Mouse (Mus musculus) liver (tissue): Measurements from ENCODE around the gene Aars2.

Experiments
- DNase-seq: peaks from one replicate; pipeline ENCODE4 v3.0.0-alpha.2; 2020; ENCODE audit warnings: mixed read lengths

The Aars2 gene

DNA sequence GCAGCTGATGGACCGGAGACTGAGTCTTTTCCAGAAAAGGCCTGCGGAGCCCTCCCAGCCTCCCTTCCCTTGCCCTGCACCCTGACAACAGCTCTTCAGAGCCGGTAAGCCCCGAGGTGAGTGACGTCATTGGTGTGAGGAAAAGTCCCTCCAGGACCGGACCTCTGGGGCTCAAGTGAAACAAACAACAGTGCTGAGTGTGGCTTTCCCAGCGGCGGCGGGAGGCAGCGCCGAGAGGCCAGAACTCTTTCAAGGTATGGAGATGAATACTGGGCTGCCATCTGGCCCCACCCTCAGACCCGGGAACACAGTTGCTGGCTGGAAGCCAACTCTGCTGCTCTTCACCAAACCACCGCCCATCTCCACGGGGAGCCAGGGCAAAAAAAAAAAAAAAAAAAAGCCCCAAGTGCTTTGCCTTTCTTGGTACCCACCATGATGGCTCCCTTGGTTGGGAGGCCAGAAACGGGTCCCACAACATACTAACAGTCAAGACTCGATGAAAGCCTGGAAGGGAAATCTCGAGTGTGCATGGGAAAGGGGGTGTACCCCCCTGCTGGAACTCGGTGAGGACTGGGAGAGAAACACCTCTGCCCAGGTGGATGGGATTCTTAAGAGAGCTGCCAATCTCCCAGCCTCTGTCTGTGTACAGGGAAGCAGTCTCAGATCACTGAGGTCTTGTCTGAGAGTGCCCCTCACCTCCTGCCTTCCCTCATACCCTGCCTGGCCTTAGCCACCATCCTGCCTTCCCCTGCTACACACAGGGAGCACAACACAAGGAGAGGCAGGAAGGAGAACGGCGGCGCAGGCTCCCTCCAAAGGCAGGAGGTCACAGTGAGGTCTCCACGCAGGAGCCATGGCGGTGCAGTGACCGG is 37.6 kb downstream of the Aars2 start:
- no peak for DNase-seq

DNA sequence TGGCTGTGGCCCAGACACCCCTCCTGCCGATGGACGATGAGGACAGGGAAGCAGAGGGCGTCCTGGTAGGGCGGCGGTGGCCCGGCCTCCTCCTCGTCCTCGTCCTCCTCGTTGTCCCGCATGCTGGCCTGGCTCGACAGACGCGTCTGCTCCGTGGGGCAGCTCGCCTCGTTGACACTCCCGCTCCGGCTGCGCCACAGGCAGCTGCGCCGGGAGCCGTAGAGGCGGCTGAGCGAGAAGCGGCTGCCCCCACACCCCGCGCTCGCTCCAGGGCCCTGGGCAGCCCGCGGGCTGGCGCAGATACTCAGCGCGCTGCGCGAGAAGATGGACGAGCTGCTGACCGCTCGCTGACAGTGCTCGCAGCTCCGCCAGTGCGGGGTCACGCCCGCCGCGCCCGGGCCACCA is 38.2 kb downstream of the Aars2 start:
- no peak for DNase-seq

DNA sequence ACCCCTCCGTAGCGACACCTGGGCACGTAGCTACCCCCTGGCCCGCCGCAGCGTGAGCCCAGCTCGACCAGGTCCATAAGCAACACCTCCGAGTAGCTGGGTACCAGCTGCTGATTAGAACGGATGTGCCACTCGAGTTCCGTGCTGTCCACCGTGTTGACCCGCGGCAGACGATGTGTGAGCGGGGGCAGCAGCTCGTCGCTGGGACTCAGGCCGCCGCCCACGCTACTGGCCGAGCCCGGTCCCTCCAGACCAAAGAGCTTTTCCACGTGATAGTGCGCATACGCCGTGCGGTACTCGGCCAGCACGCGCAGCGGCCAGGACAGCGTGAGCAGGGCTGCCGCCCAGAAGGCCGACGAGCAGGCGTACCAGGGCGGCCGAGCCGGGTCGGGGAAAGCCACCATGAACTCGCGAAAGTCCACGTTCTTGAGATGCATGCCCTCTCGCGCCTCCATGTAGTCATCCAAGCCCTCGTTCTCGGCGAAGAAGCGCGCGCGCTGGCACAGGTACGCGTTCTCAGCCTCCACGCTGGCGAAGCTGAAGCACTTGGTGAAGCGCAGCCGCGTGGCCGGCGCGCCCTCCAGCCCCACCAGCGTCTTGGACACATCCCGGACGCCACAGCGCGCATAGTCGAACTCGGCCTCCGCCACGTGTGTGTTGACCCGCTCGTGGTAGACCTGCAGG is 38.8 kb downstream of the Aars2 start:
- DNase-seq: no peak

- DNase-seq: no peak
Observed at GRCm38 (mm10) chr17:45546941-45547340, 40.3 kb downstream of the Aars2 start.

- no peak for DNase-seq
Observed at GRCm38 (mm10) chr17:45547461-45548190, 41.0 kb downstream of the Aars2 start.

DNA sequence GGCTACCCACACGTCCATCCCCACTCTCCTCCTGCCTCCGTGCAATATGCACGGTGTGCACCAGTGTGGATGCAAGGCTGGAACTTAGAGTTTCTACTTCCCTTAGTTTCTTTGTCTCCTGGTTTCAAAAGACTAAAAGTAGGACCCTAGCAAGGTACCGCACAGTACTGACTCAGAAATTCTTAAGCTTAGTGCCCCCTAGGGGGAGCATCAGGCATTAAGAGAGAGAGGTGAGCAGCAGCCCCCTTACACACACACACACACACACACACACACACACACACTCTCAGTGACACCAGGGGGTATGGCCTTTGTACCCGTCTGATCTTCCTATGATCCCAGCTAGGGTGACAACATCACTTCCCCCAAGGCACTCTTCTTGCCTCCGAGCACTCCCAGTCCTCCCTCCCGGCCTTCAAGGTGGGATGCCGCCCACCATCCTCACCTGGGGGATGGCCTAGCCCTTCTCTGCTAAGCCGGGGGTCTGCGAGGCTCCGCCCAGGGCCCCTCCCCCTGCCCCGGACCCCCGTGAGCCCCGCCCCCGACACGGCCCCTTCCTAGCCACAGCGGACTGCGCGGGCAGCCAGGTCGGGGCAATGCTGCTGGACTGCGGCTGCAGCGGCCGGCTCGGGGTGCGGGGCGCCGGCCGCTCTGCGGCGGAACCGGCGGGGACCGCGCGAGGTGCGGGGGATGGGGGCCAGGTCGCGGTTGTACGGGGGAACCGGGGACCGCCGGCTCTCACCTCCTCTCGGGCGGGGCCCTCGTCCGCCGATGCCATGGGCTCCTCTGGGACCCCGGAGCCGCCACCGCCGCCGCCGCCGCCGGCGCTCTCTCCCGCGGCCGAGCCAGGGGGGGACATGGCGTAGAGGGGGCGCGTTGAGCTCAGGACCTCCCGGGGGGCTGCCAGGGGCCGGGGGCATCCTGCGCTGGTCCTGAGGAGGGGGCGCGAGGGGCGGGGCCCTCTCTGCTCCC is 42.2 kb downstream of the Aars2 start:
- DNase-seq: no peak

DNA sequence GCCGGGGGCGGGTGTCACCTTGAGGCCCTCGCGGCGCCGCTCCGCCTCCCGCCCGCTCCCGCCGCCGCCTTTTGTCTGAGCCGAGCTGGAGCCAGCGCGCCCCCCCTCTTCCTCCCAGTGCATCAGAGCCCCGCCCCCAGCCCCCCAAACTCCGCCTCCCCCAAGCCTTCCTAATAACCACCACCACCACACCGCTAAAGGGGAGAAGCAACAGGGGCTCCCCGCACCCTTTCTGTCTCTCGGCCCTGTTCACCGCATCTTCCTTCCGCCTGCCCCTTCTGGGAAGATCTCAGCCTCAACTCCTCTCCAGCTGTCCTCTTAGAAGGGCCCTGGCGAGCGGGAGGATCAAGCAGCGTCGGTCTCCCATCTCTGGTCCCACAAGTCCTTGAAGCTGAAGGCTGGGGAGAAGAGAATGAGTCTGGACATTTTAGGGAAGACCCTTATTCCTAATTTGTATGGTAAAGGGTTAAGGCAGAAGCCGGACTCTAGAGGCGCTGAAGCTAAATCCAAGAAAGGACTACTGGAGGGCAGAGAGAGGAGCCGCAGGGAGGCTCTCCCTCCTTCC is 43.1 kb downstream of the Aars2 start, which contains the start of gene Tmem151b:
TSS of gene Tmem151b (minus strand) at position 61 of the 565 bp plus-strand sequence.
- peak; percentile 56 for DNase-seq

DNA sequence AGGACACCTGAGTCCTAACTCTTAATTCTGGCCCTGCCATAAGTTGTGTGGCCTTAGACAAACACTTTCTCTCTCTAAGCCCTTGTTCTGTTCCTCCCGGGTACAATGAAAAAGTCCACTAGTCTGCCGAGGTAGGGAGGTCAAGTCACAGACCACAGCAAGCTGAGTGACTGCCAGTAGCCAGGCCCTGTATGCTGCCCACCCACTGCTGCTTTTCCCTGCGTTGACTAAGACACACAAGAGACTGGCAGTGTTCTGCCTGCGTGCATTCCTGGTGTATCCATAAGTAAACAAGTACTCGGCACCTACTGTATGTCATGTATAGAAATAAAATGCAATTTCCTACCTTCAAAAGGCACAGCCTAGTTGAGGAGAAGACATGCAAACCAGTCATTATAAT is 43.6 kb downstream of the Aars2 start:
- no peak for DNase-seq

DNA sequence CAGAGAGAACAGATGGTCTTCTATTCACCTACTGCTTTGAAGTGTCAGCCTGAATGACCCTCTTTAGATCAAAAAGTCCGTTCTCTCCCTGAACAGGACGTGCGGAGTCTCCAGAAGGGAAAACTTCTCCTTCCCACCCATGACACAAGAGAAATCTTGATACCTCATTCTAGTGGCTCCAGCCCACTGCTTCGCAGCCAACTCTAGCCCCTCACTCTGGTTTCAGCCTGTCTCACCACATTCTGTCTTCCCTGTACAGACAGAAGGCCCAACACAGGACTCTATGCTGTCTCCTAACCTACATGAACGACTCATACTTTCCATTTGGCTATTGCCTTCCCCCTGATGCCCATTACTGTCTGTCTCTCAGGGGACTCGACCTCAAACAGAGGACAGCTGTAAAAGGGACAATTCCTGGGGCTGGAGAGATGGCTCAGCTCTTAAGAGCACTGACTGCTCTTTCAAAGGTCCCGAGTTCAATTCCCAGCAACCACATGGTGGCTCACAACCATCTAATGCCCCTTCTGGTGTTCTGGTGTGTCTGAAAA is 44.7 kb downstream of the Aars2 start:
- no peak for DNase-seq

DNA sequence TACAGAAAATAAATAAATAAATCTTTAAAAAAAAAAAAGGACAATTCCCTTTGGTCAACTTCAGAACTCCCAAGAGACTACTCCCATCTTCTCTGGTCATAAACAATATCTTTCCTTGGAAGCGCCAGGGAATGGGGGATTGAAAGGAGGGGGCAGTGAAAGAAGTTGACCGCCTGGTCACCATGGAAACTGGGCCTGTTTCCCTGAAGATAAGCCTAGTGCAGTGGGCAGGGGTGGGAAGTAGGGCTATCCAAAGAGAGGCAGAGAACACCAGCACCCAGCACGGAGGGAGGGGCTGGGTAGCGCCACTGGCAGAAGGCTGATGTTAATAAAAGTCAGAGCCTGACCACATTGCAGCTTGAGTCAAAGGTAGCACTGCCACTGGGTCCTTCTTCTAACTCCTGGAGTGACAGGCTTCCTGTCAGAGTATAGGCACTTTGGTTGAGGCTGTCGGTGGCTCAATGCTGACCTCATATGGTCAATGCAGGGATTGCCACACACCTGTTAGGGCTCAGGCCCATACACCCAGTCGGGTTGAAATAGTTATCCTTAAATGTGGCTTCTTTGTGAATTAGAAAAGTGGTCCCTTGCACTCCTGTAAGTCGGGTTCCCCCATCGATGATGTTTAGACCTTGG is 45.3 kb downstream of the Aars2 start:
- peak; percentile 73 for DNase-seq

DNA sequence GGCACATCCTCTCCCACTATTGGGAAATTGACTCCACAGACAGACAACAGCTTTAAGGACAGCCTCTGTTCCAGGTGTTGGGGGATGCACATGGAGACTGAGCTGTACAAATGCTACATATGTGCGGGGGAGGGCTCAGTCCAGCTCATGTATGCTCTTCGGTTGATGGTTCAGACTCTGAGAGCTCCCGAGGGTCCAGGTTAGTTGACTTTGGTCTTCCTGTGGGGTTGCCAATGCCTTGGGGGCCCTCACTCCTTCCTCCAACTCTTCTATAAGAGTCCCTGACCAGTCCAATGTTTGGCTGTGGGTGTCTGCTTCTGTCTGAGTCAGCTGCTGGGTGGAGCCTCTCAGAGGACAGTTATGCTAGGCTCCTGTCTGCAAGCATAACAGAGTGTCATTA is 46.4 kb downstream of the Aars2 start:
- no peak for DNase-seq

DNA sequence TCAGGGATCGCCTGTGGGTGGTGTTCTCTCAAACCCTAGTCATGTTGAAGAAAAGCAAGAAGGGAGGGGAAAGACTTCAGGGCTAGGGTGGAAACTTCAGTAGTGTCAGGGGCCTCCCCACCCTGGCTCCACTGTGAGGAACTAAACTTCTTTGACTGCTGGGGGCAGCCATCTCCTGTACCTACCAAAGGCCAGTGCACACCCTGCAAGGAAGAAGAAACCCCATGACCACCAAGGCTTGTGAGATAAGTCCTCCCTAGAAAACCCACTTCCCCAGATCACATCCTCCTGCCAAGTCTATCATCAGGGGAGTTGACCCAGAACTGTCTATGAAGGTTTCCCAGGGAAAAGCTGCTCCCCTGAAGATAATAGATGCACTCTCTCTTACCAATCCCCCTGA is 47.8 kb downstream of the Aars2 start:
- no peak for DNase-seq

GRCm38 (mm10) chr17:45555452-45556106 is 48.9 kb downstream of the Aars2 start, which contains the start of gene Nfkbie:
TSS of gene Nfkbie (plus strand) at chr17:45555703.
- DNase-seq: peak; percentile 96

GRCm38 (mm10) chr17:45556107-45556489 is 49.5 kb downstream of the Aars2 start:
- DNase-seq: no peak

DNA sequence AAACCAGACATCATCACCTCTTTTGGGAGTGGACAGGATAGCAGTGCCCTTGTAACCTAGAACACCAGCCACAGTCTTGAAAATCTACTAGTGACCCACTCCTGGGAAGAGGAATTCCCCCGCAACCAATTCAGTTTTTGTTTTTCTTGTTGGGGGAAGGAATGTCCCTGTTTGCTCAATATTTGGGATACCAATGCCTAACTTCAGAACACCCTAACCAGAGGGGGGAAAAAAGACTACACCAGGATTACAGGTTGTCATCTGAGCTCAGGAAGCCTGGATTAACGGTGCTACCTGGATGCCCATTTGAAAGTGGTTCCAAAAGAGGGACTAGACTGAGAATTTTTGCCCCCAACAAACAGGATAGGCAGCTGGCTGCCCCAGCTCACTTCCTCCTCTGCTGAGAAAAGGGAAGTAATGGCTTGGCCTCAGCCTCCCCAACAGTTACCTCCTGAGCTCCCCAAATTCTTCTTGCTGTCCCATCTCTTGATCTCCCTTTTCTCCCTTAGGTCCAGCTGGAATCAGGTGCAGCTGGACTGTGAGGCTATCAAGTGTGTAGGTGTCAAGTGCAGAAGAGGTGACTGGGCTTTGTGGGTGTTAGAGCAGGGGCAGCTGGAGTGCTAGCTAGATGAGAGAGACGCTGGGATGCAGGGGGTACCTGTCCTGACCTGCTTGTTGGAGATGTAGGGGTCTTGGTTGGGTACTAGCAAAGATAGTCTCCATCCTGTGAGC is 50.0 kb downstream of the Aars2 start:
- DNase-seq: no peak

GRCm38 (mm10) chr17:45557246-45557824 is 50.7 kb downstream of the Aars2 start:
- DNase-seq: no peak

- DNase-seq: no peak
Observed at GRCm38 (mm10) chr17:45557998-45558862, 51.6 kb downstream of the Aars2 start.
